ENCODE assay signal across 8 mouse cellular contexts in the genomic region with DNA sequence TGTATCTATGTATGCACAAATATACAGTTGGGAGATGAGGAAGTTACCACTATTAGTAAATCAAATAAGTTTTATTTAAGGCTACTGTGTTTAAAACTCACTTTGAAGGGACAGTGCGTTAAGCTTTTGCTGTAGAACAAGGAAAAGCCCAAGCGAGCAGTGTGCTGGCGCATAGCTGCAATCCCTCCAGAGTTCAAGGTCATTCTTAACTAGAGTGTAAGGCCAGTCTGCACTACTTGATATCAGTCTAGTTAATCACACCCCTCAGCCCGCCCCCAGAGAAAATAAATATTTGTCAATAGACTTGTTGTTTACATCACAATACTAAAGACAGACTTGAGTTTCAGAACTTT. TPM values are rescaled to one million over a fixed set of nuclear protein-coding genes. Genes with fewer than 3 reads are reported as not detected.
DNase-seq lines count a peak whose midpoint lies in the region; ATAC-seq and TF ChIP-seq lines count a peak whose summit lies in the region.

No protein-coding gene starts in this region.

- peak overlapping the region; percentile 87 for H3K4me2 ChIP-seq in forebrain, embryonic 11.5 days (ENCODE audit: low read depth, low read length, severe bottlenecking)
- H3K4me2 ChIP-seq in stomach, embryonic 14.5 days (replicated peaks; ENCODE audit: low read depth, low read length) = peak overlapping the region; percentile 81

- WGBS in forebrain, embryonic 11.5 days = 49% methylated on average over 4 of the region's 4 CpGs
- WGBS in liver, adult 2 months = 6% methylated on average over 4 of the region's 4 CpGs
- 34% methylated on average over 4 of the region's 4 CpGs for WGBS in stomach, embryonic 14.5 days

- peak overlapping the region; percentile 90 for H3K9ac ChIP-seq in forebrain, embryonic 11.5 days (ENCODE audit: low read length)
- H3K9ac ChIP-seq in liver, adult 2 months (ENCODE audit: low read depth, low read length) = peak overlapping the region; percentile 43
- H3K9ac ChIP-seq in stomach, embryonic 14.5 days (replicated peaks; ENCODE audit: low read depth, low read length) = no peak overlapping the region

- TF ChIP-seq CTCF in gastrocnemius, adult 2 months (IDR thresholded peaks at IDR 0.05) = no peak
- TF ChIP-seq CTCF in liver, adult 2 months (IDR thresholded peaks at IDR 0.05; ENCODE audit: low read depth, low read length) = no peak

- H3K27ac ChIP-seq in gastrocnemius, adult 2 months = peak overlapping the region; percentile 90
- H3K27ac ChIP-seq in forebrain, embryonic 11.5 days (ENCODE audit: low read depth, low read length) = no peak overlapping the region
- H3K27ac ChIP-seq in liver, adult 2 months (replicated peaks; ENCODE audit: insufficient read depth, low read depth, low read length) = peak overlapping the region; percentile 65
- H3K27ac ChIP-seq in stomach, embryonic 14.5 days (ENCODE audit: low read length) = no peak overlapping the region

- H3K4me3 ChIP-seq in gastrocnemius, adult 2 months = peak overlapping the region; percentile 96
- H3K4me3 ChIP-seq in forebrain, embryonic 11.5 days (ENCODE audit: low read depth, low read length) = peak overlapping the region; percentile 85
- peak overlapping the region; percentile 81 for H3K4me3 ChIP-seq in liver, adult 2 months (ENCODE audit: insufficient read depth, low read depth, low read length)
- H3K4me3 ChIP-seq in stomach, embryonic 14.5 days (ENCODE audit: low read depth, low read length) = peak overlapping the region; percentile 86

- no peaks in the 10 kb centered on the region for H3K36me3 ChIP-seq in forebrain, embryonic 11.5 days (ENCODE audit: control insufficient read depth, insufficient read depth, low read length)
- no peaks in the 10 kb centered on the region; the same call in 1 of the 2 replicates for H3K36me3 ChIP-seq in liver, adult 2 months (ENCODE audit: control insufficient read depth, insufficient read depth, low read length)
- no peaks in the 10 kb centered on the region; the same call in 1 of the 2 replicates for H3K36me3 ChIP-seq in stomach, embryonic 14.5 days (ENCODE audit: control insufficient read depth, insufficient read depth, low read length)

- ATAC-seq in CD4-positive, CD25-positive, alpha-beta regulatory T cell, adult 4 months = peak; percentile 7
- ATAC-seq in forebrain, embryonic 11.5 days (replicated peaks; ENCODE audit: low FRiP score) = peak; percentile 32; the same call in 1 of the 2 replicates
- no peak for ATAC-seq in stomach, embryonic 14.5 days (ENCODE audit: insufficient number of reproducible peaks, insufficient read depth, low FRiP score, low read depth)

- H3K27me3 ChIP-seq in forebrain, embryonic 11.5 days (ENCODE audit: control insufficient read depth, insufficient read depth, low read length) = no peaks in the 10 kb centered on the region
- H3K27me3 ChIP-seq in liver, adult 2 months (ENCODE audit: control insufficient read depth, insufficient read depth, low read length) = no peaks in the 10 kb centered on the region
- H3K27me3 ChIP-seq in stomach, embryonic 14.5 days (ENCODE audit: control insufficient read depth, insufficient read depth, low read length) = no peaks in the 10 kb centered on the region

- H3K9me3 ChIP-seq in forebrain, embryonic 11.5 days (ENCODE audit: control insufficient read depth, low read length) = no peaks in the 10 kb centered on the region
- no peaks in the 10 kb centered on the region for H3K9me3 ChIP-seq in stomach, embryonic 14.5 days (ENCODE audit: control insufficient read depth, low read depth, low read length)

- no peak for DNase-seq in gastrocnemius, adult 2 months
- no peak for DNase-seq in gastrocnemius, adult 18-20 months (ENCODE audit: low spot score)
- DNase-seq in forebrain, embryonic 11.5 days (ENCODE audit: low spot score) = no peak
- DNase-seq in liver, adult 2 months (ENCODE audit: extremely low read depth, low read depth, low spot score) = peak; percentile 76
- no peak for DNase-seq in layer of hippocampus, postnatal 36 days
- DNase-seq in embryo, embryonic 11 days = no peak

- H3K79me2 ChIP-seq in liver, adult 2 months (ENCODE audit: control insufficient read depth, insufficient read depth, low read length) = peaks cover 14% of the 10 kb centered on the region; the same call in 1 of the 2 replicates

- no peak for TF ChIP-seq POLR2A in liver, adult 2 months (IDR thresholded peaks at IDR 0.05; ENCODE audit: extremely low read depth, insufficient read depth, low read length)

- H3K4me1 ChIP-seq in forebrain, embryonic 11.5 days (replicated peaks; ENCODE audit: control insufficient read depth, insufficient read depth, low read length) = no peaks in the 10 kb centered on the region; the same call in 1 of the 2 replicates
- H3K4me1 ChIP-seq in liver, adult 2 months (ENCODE audit: control insufficient read depth, insufficient read depth, low read length) = peaks cover 12% of the 10 kb centered on the region
- H3K4me1 ChIP-seq in stomach, embryonic 14.5 days (ENCODE audit: control insufficient read depth, insufficient read depth, low read length) = no peaks in the 10 kb centered on the region

- intact Hi-C loops in gastrocnemius, adult 2 months (cut with DNase I) = no loop called here

RNA-seq across cellular contexts. Expression of a gene that starts 0.3 kb away (rescaled TPM):
- 10 to 100 TPM; 36.8 to 46.7 TPM for total RNA-seq in gastrocnemius, adult 2 months (2021)
- total RNA-seq in gastrocnemius, adult 18-20 months (2021) = 10 to 100 TPM; 35.7 to 37.5 TPM
- polyA plus RNA-seq in CD4-positive, CD25-positive, alpha-beta regulatory T cell, adult 4 months (2017; shearing (Covaris generic)) = 1 to 10 TPM; 4.9 to 5.1 TPM
- 24.7 and 25.9 TPM in 2 replicates for polyA plus RNA-seq in forebrain, embryonic 11.5 days (2014; fragmentation: Nextera tagmentation; extraction: Ambion mirVana)
- 13.7 and 18.3 TPM in 2 replicates for total RNA-seq in liver, adult 2 months (2014; rRNA removed)
- 7.6 and 11.3 TPM in 2 replicates for polyA plus RNA-seq in liver, adult 2 months (2012; rRNA removed)
- polyA plus RNA-seq in stomach, embryonic 14.5 days (2014; fragmentation: Nextera tagmentation; extraction: Ambion mirVana) = 23.6 and 29.8 TPM in 2 replicates
- total RNA-seq in layer of hippocampus, postnatal 36 days (2021) = 10 to 100 TPM; 57.9 to 63.5 TPM

RNA-seq across cellular contexts. Expression of a gene that starts 35.3 kb away (rescaled TPM):
- under 1 TPM; 0.06 to 0.71 TPM for total RNA-seq in gastrocnemius, adult 2 months (2021)
- total RNA-seq in gastrocnemius, adult 18-20 months (2021) = under 1 TPM; 0.23 to 0.43 TPM
- polyA plus RNA-seq in CD4-positive, CD25-positive, alpha-beta regulatory T cell, adult 4 months (2017; shearing (Covaris generic)) = not detected
- polyA plus RNA-seq in forebrain, embryonic 11.5 days (2014; fragmentation: Nextera tagmentation; extraction: Ambion mirVana) = 1.1 and 1.4 TPM in 2 replicates
- 0.83 and 0.94 TPM in 2 replicates for total RNA-seq in liver, adult 2 months (2014; rRNA removed)
- 0.29 TPM in 2 replicates for polyA plus RNA-seq in liver, adult 2 months (2012; rRNA removed)
- 0.22 and 1.3 TPM in 2 replicates for polyA plus RNA-seq in stomach, embryonic 14.5 days (2014; fragmentation: Nextera tagmentation; extraction: Ambion mirVana)
- total RNA-seq in layer of hippocampus, postnatal 36 days (2021) = 10 to 100 TPM in 1 of 2 experiments, 1 to 10 TPM in 1; 9.9 to 10.3 TPM

Comparison
In these comparisons a context has a peak if more than half of its experiments do, and no peak if none do; other contexts are left out.
1. H3K27ac ChIP-seq: peak in gastrocnemius, adult 2 months (single experiment) and liver, adult 2 months (single experiment); none in forebrain, embryonic 11.5 days (single experiment) and stomach, embryonic 14.5 days (single experiment).
2. Peak in every context shown above with its lines, with median percentiles within 50 percentile points of each other: H3K4me3 ChIP-seq.